Mouse (Mus musculus) lung, adult 18-20 months (tissue): ENCODE measurements around the gene Chst15.

Source experiments
- DNase-seq, 2 experiments: peaks; one replicate each; pipeline ENCODE4 v3.0.0; 2022; ENCODE audit warnings: mixed read lengths in 2 of 2

Gene Chst15

GRCm38 (mm10) chr7:132335367-132335766 is 18.3 kb upstream of the Chst15 start:
- no peak for DNase-seq

DNA sequence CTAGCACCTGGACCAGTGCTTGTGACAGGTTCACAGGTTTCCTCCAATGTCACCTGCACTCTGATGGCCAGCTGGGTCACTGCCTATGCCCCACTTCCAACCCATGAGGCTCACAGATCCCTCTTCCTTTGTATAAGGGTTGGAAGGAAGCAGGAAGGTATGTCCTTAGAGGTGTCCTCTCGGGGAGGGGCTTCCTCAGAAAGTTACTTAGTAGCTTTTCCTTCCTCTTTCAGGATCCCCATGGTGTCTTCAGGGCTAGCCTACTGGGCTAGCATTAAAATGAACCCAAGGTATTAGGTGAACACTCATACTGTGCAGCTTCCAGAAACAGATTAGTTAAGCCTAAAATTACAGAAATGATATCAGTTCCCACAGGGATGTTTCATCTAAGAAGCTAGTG is 16.1 kb upstream of the Chst15 start:
- DNase-seq, result no peak

GRCm38 (mm10) chr7:132332176-132332575 is 15.1 kb upstream of the Chst15 start:
- peak in 1 of 2 experiments; percentile 12 for DNase-seq

- no peak for DNase-seq
These were observed 13.2 kb upstream of the Chst15 start for GRCm38 (mm10) chr7:132330179-132330578.

DNA sequence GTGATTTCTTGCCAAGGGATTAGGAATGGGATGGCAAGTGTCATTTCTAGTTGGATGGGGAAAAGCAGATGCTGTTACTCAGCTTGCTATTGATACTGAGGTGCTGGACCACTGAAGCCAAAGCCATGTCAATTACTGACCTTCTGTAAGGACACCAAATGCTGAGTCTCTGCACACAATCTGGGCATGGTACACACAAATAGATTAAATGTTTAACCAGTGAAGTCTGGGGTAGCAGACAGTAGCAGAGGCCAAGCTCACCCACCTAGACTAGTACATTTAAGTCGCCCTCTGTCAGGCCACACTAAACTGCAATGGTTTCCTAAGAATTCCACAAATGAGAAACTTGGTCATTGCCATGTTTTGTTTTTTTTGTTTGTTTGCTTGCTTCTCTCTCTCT is 11.6 kb upstream of the Chst15 start:
- no peak for DNase-seq

GRCm38 (mm10) chr7:132325549-132326331 is 8.7 kb upstream of the Chst15 start:
- peak; percentile 70 to 73 for DNase-seq

DNA sequence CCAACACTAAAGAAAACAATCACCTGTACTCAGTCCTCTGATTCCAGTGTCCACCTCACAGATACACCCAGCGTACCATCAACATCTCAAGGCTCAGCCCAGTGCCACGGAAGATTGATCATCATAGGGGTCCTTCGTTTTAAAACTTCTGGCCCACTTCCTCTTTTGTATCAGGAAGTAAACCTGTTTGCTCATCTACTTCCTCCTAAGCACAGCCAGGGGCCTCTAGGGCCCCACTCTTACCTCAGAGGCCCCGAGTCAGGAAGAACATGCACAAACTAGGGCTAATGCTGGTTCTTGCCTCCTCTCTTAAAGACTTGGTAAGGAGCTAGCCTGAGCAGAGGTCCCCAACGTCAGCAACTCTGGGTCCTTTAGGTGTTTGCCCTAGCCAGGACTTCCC is 6.4 kb upstream of the Chst15 start:
- DNase-seq, result peak in 1 of 2 experiments; percentile 13

DNA sequence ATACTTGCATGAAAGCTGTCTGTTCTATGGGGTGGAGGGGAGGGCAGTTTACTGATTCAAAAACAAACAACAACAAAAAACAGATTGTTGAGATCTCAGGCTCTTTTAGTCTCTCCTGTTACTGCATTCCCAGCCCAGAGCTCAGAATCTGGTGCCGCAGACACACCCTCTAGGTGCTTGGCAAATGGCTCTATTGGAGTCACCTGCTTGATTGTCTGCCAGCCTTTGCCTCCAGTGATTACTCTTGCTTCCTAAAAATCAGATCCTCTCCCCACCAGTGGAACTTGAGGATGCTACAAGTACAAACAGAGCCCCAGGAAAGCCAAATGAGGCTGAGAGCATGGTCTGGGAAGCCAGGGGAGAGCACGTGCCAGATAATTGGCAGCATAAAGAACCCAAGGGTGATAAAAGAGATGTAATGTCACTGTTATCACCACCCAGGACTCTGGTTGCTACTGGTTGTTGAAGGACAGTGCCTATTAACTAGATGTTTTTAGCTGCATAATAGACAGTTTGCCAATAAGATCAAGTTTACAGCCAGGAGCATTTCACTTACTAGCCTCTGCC is 4.4 kb upstream of the Chst15 start:
- no peak for DNase-seq

DNA sequence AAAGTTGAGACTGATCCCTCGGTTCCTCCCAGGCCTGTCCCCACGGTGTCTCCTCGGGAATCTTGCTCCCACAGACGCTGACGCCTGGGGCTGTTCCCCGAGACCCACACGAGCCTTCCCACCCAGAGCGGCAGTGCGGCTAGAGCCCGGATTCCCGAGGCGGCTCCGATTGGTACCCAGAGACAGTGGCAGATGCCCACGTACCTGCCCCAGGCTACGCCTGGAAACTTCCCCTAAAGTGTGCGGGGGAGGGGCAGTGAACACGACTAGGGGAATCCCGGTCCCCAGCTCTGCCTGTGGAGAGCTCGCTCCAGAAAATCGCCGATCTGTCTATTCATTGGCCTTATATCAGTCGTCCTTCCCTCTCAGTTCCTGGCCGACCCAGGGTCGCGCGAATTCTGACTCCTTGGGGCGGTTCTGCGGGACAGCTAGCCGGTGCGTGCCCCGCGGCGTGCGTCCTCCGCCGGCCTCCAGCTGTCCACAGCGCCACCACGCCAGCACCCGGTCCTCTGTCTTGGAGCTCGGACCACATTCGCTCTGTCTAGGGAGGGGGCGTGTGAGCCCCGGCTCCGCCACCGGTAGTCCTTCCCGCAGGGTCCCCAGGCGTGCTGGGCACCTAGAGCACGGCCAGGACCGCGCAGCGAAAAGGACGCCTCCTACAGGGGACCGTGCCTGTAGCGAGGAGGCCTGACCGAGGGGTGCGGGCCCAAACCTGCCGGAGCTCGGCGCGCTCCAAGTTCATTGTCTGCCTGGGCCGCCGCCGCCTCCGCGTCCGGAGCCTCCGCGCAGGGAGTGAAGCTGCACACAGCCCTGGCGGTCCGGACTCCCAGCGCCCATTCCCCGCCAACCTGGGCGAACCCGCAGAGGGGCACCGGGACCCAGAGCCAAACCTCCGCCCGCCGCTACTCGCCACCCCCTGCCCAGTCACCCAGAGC is 660 bp downstream of the Chst15 start:
- DNase-seq, result peak; percentile 71 to 72

DNA sequence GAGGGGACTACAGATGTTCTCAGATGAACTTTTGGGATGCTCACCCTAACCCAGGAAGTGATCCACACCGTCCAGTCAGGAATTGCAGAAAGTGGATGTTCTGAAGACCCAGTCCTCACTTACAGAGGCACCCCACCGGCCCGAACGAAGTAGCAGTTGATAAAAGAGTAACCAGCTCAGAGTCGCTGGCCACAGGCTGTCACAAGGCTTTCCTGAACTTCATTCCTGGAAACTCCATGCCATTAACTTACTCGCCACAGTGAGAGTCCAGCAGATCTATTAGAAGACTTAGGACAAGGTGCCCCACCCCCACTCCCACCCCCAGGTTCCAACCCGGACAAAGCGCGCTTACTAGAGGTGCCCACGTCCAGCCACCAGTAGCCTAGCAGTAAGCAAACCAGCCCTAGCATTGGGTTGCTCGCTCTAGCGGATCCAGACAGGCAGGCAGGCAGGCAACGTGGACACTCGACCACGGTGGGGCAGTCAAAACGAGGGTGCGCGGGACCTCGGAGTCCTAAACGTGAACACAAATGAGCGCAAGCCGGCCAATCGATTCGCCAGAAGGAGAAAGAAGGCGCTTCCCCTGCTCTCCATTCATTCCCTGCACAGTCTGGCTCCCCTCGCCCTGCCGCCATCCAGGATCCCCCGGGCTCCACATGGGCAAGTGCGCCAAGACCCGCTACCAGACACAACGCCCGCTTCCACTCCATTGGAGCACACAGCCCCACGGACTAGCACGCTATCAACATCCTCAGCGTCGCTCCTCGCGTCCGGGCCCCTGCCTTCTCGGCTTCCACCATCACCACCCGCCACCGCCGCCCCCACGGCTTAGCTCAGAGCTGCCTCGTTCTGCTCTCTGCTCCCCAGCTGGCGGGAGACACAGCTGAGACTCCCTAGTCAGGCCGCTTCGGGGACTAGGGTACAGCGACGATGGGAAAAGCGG is 1.6 kb downstream of the Chst15 start:
- DNase-seq, result peak; percentile 81 to 85

- DNase-seq, result peak; percentile 47 to 48
These were observed 4.6 kb downstream of the Chst15 start for GRCm38 (mm10) chr7:132312396-132312795.

- no peak for DNase-seq
These were observed 8.4 kb downstream of the Chst15 start for GRCm38 (mm10) chr7:132308537-132309191.

DNA sequence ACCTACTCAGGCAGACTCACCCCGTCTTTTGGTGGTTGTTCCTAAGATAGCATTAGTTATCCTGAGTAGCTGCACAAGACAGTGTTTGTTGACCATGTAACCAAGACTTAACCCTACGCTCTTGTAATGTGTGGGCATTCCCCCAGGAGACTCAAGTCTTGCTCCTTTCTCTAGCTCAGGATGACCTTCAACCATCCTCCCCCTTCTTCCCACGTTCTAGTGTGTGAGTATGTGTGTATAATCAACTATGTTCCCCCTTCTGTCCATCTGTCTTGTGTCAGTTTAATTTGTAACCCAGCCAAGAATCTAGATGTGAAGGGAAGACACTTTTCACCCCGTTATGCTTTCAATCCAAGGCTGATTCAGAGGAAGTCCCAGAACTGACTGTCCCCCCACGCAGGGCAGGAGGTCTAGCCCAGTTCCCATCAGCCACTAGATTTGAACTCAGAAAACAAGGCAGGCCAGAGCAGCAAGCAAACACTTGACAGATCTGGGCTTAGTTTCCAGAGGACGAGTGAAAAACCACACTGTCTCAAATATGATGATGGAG is 9.2 kb downstream of the Chst15 start:
- DNase-seq, result peak; percentile 21 to 41

GRCm38 (mm10) chr7:132306671-132307412 is 10.2 kb downstream of the Chst15 start:
- DNase-seq, result no peak

DNA sequence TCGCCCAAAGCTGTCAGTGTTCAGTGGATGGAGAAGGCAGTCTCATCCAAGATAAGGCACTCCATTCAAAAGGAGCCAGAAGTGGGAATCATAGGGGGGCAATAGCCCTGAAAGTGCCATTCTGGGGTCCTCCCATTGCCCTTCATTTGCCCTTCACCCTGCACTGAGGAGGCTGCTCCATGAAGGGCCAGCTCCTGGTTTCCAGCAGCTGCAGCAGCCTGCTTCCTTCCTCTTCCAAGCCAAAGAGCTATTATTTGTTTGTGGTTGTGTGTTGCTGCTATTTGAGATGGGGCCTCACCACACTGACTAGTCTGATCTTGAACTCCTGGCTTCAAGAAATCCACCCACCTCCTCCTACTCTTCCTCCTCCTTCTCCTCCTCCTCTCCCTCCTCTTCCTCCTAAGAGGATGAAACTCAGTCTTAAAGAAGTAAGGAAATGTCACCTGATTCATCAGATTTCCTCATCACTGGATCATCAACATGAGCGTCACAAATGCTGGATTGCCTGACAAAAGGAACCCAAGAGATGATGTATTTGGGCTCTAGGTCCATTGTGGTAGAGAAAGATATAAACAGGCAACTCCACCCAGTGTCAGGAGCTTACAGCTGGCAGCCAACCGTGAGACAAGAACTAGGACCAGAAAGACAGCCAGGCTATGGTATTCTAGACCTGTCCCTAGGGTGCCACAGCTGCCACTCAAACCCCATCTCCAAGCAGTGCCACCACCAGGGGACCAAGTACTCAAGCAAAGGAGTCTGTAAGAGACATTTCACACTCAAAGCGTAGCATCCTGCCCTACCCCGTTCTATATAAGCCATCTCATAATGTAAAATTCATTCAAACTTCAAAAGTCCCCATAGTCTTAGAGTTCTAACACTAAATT is 11.3 kb downstream of the Chst15 start:
- peak; percentile 42 to 62 for DNase-seq

- DNase-seq, result peak in 1 of 2 experiments; percentile 19
These were observed 12.5 kb downstream of the Chst15 start for GRCm38 (mm10) chr7:132304424-132305085.

DNA sequence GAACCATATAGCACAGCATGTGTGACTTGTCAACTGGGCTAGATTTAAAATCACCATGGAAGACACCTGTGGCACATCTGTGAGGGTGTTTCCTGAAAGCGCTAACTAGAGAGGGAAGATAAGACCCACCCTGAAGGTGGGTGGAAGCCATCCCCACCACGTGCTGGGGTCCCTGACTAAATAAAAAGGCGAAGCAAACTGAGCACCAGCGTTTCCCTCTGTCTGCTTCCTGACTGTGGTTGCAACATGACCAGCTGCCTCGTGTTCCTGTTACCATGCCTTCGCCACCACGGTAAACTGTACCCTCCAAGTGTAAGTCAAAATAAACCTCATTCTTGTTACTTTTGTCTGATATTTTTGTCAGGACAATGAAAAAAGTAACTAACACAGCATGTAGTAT is 13.0 kb downstream of the Chst15 start:
- DNase-seq, result peak; percentile 30 to 46

DNA sequence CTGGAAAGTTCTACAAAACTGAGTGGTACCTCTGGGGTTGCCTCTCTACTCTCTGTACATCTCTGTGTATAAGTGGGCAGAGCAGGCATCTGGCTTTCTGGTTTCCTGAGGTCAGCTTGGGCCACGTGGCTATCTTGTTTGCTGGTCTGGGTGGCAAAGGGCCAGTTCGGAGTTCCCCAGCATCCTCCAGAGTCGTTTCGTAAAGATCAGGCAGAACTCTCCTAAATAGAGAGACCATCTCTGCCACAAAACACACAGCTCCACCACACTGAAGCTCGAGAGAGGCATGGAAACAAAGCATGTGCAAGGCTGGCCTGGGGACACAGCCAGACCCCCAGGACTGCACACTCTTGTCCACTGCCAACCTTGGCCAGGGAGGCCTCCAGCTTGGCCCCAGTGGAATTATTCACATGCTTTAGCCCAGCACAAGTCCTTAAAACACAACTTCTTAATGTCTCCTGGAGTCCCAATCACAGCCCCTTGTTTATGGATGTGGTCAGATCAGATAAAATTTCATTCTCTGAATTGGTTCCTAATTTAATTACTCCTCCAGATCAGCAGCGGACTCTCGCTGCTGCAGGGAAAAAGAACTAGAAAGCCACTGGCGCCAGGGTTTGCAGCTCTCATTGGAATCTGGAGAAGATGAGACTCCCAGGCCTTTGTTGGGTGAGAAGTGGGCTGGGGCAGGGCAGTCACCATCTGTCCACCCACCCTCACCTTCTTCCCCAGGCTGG is 14.4 kb downstream of the Chst15 start:
- peak; percentile 47 to 51 for DNase-seq
